Mouse (Mus musculus): ENCODE results near the gene Clcn7. TPM values are rescaled to one million over a fixed set of nuclear protein-coding genes. Genes with fewer than 3 reads are reported as not detected.
A peak's percentile ranks its signal among the peaks of the same experiment; 100 is the strongest.

Gene Clcn7
- total RNA-seq, 2 experiments from 2014 or later = 29.8 to 33.3 TPM

DNA sequence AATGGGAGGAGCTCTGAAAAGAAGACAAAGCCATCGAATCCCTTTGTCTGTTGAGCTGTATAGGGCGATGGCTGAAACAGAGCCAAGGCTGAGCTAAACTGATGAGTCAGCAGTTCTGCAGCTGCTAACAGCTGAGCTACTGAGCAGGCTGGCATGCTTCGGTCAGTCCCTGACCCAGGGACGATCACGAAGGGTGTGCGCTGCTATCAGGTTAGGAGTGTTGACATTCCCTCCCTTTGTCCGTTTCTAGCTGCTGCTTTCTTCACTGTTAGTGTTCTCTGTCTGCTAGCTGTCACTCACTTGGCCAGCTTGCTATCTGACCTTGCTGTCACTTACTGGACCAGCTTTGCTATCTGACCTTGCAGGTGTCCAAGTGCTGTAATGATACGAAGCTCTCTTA lies 6.1 kb upstream of the Clcn7 start:
- peak; percentile 63 for DNase-seq

DNA sequence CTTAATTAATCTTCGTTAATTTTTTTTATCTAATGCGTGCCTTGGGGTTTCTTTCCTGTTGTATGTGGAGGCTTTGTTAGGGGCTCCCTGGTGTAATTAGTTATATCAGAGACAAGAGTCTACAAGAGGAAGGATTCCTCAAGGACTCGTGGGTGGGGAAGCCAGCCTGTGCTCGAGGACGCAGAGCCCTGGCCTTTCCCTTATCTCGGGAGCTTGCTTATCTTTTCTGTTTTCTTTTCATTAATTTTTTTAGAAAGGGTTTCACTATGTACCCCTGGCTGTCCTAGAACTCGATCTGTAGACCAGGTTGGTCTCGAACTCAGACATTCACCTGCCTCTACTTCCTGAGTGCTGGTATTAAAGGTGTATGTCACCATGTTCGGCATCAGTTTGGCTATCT lies 5.5 kb upstream of the Clcn7 start:
- DNase-seq = peak; percentile 13

DNA sequence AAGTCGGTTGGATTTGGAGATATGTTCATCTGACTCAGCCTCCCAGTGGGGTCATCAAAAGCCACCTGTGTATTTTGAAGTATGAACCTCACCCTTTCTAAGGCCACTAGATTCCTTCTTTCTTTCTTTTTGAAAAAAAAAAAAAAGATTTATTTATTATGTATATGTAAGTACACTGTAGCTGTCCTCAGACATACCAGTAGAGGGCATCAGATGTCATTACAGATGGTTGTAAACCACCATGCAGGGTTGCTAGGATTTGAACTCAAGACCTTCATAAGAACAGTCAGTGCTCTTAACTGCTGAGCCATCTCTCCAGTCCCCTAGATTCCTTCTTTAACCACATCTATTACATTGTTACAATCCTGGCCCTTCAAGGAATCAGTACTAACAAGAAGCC lies 3.1 kb upstream of the Clcn7 start:
- no peak for DNase-seq

DNA sequence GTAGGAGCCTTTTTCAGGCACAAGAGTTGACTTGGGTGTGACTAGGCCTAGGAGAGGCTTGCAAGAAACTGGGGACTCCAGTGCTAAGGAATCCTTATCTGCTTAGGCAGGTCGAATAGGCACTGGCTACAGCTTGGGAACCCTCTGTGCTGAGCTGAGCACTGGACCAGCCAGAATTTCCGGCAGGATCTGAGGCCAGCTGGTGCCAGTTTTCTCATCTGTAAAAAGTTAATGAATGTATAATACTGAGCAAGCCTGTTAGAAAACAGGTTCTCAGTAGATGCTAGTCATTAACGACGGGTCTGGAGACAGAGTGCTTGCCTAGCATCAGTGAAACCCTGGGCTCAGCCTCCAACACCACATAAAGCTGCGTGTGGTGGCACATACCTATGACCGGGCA lies 2.4 kb downstream of the Clcn7 start:
- DNase-seq = no peak

DNA sequence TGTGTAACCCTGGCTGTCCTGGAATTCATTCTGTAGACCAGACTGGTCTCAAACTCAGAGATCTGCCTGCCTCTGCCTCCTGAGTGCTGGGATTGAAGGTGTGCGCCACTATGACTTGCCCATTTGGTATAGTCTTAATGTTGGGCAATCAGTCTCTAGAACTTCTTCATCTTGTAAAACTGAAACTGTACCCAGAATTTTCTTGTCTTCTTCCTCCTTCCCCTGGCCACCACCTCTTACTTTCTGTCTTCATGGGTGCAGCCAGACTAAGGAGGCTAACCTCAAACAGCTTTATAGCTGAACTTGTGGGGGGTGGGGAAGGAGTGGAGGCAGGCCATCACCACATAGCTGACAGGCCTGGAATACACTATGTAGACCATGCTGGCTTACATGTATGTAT lies 5.6 kb downstream of the Clcn7 start:
- DNase-seq = no peak

DNA sequence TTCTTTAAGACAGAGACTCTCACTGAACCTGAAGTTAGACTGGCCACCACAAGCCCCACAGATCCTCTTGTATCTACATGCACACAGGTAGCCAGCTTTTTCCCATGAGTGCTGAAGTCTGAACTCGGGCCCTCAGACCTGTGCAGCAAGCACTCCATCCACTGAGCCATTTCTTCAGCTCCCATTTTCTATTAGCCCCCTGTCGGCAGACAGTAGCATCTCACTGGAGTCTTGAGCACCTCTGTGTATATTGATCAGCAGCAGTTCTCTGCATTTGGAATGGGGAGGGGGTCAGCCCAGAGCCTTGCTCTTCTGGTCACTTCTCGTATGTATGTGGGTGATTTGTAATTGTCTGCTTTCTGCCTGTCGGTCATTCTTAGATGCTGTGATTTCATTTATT lies 6.8 kb downstream of the Clcn7 start:
- no peak for DNase-seq

DNA sequence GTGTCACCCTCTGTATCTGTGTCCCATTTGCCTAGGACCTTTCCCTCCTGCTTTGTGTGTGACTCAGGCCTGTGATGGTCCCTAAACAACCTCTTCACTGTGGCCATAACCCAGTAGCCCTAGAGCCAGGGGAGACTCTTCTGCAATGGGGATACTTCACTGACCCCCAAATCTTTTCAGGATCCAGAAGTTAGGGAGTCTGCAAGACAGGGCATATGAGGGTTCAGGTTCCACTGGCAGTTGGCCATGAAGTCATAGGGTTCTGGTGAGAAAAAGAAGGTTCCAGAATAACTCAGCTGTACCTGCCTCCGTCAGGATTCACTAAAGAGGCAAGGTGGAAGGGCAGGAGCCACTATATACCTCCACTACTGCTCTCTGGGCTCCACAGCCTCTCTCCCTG lies 29.0 kb downstream of the Clcn7 start, which contains the start of gene Ccdc154:
Ccdc154 (plus strand) TSS at position 301 of the 400 bp plus-strand sequence.
- no peak for DNase-seq

DNA sequence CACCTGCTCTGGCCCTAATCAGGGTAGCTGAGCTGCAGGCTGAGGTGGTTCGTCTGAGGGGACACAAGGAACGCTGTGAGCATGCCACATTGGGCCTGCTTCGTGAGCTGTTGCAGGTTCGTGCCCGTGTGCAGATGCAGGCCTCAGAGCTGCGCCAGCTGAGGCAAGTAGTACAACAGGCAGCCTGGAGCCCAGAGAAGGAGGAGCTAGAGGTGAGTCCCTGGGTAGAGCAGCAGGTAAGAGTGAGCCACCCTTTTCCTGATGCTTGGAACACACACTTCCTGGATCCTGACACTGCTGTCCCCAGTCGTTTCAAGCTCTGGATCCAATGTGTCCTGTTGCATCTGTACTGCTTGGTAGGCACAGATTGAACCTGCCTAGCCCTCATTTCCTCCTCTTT lies 30.2 kb downstream of the Clcn7 start:
- no peak for DNase-seq

DNA sequence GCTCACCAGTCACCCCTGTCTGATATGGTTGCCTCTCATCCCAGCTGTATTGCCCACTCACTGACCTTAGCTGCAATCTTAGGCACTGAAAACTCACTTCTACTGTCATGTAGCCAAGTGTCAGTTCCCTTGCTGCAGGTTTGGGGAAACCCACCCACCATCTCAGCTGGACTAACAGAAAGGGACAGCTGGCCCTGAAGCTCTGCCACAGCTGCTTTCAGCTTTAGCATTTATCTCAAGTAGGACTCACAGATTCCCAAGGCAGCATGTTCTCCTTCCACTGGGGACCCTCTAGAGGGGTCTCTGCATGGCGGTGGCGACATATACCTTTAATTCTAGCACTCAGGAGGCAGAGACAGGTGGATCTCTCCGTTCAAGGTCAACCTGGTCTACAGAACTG lies 31.6 kb downstream of the Clcn7 start:
- no peak for DNase-seq

DNA sequence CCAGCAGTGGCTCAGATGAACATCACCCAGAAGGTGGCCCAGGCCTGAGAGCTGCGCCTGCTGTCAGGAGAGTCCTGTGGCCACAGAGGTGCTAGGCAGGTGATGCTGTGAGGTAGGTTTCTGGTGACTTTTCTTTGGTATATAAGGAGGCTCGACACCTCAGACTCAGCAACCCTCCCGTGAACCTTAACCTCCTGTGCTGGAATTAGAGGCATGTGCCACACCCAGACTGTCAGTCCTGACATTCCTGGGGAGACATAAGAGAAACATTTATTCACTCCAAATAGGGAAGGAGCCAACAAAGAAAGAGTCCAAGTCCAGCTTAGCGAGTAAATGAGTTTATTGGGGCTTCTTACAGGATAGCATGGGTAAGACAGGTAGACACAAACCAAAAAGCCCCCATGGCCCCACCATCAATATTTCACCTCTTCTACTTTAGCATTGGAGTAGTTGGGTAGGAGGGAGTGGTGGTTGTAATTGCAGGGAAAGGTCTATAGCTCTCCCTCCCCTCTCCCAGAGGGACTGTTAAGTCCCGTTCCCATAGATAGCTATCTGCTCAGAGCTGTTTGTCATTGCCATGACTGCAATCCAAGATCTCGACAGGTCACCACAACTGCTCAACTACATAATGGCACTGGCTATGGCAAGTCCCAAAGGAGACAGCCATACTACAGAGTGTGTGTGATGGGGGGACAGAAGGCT lies 32.9 kb downstream of the Clcn7 start:
- DNase-seq = no peak

DNA sequence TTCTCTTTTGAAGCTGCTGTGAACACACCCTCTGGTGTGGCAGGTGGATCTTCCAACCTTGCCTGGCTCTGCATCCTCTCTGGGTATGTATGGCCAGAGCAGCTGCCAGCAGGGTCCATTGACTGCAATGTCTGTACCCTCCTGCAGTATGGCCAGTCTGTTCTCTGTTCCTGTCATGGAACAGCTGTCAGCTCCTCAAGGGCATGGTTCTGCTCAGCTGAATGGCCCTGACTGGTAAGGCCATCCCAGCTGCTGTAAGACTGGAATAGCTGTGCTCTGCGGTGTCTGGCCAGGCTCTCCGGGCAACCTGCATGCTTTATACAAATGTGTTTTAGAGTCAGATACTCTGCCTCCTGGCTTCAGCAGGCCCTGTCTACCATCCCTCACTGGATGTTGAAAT lies 36.5 kb downstream of the Clcn7 start:
- peak; percentile 20 for DNase-seq

DNA sequence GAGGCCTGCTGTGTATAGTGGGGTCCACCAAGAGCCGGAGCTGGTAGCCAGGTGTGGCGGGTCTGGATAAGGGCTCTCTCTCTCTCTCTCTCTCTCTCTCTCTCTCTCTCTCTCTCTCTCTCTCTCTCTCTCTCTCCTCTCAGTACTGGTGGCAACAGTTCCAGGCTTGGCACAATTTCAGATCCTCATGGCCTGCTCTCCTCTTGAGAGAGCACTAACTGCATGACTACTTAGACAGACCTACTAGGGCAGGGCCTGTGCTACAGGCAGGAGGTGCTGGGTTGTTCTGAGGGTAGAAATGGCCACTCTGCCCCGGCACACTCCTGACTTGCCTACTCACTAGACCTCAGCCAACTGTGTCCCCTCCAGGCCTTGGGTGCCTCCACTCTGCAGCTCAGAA lies 39.4 kb downstream of the Clcn7 start:
- DNase-seq = no peak

DNA sequence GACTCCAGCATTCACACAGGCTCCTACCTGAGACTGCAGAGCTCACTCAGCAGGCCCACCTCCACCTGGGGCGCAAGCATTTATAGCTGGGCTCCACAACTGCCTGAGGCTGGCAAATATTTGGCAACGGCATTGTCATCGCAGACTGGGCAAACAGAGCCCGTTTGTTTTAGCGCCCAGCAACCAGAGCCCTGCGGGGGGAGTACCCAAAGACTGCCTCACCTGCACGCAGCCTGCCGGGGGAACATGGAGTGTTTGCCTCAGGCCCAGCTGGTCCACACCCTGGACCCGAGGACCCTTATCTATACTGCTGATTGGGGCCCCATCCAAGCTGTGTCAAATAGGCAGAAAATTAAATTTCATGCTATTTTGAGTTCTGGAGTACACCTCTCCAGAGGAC lies 42.2 kb downstream of the Clcn7 start, which contains the start of gene Gm38655:
Gm38655 (minus strand) TSS at position 61 of the 400 bp plus-strand sequence.
- DNase-seq = no peak

DNA sequence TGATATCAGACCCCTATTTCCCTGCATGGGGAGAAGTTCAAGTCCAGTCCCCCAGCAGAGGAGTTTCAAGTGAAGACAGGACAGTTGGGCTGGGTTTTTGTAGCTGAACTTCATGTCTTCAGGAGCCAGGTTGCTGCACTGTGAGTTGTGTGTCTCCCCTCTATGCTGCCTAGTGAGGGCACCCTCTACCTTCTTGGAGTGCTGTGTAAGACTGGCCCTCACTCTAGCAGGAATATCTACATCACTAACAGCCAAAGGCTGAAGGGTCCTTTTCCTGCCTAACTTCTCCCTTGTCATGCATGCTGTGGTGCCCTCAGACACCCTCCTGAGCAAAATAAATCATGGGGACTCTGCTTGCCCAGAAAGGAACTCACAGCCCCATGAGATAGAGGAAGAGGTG lies 50.0 kb downstream of the Clcn7 start:
- no peak for DNase-seq

DNA sequence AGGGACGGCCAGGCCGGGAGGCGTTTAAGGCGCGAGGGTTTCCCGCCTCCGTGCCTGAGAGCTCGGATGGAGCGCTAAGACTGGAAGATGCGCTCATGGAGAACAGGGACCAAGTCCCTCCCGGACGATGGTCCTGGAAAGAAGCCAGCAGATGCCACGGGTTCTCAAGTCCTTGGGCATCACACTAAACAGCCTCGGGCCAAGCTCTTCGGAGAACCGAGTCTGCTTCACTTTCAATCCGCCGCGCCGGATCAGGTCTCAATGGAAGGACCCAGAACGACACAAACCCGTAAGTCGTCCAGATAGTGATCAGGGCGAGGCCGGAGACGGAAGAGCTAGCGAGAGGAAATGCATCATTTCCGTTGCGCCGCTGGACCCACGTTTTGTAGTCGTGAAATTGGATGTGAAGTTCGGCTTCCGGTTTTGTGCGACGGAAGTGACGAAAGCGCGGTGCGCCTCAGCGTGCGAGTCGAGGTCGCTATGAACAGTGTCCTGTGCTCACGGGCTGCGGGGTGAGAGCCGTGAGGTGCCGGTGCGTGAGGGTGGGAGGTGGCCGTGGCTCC lies 51.0 kb downstream of the Clcn7 start, which contains the start of gene BC003965:
BC003965 (plus strand) TSS at position 426 of the 563 bp plus-strand sequence.
- DNase-seq = peak; percentile 98

DNA sequence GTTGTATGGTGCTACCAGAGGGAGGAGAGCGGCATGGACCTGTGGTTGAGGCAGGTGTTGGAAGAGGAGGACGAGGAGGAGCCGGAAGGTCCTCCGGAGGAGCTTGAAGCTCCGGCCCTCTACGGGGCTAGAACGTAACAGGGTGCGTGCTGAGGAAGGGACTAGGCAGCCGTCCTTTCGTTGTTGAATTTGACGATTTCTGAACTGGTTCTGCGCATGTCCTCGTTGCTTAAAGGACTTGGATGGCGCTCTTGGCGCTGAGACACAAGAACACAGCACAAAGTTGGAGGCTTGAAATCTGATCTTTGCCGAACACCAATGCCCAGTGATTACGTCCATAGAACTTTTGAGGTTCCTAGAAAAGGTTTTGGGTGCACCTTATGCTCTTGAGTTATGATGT lies 51.8 kb downstream of the Clcn7 start:
- no peak for DNase-seq

DNA sequence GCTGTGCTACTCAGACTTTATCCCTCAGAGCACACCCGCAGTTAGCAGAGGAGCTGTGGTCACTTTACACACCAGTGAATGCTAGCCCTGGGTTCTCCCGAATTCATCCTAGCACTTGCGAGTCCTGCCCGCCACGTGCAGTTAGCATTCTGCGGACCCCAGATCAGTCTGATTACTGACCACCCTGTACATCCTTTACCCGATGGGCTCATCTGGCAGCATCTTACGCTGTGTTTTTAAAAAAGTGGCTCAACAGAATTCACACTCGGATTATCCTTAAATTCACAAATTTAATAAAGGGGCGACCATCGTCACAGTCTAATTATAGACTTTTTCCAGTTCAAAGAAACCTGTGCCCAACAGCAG lies 54.6 kb downstream of the Clcn7 start:
- peak; percentile 17 for DNase-seq

DNA sequence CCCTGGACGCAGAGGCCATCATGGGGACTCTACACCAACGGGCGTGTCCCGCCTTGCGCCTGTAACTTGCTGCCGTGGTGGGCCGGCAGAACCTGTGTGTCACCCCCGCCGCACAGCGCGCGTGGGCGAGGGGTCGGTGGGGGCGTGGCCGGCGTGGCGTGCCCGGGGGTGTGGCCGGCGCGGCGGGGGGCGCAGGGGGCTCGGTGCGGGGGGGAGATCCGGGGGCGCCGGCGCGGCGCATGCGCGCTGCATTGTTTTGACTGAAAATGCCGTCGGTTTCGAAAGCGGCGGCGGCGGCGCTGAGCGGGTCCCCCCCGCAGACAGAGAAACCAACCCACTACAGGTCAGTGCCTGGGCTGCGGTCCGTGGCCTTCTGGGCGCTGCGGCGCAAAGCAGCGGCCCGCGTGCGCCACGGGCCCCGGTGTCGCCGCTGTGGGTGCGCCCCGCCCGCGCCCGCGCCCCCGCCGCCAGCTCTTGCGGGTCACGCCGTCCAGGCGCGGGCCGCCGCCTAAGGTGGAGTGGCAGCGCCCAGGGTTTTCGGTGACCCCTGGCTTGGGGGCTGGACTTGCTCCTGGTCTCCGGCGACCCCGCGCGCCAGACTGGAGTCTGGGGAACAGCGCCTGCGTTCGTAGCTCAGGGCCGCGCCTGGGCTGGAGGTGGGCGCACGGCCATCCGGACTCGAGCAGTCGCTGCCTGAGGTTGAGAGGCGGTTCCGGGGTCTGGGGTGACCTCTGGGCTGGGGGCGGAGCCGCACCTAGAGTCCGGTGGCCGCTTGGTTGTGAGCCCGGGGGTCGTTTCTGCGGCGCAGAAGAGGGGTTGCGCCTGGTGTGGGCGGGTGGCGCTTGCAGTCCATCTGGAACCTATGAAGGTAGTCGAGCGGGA lies 55.2 kb downstream of the Clcn7 start, which contains the start of gene Unkl:
Unkl (plus strand) TSS at position 248 of the 882 bp plus-strand sequence.
- peak; percentile 89 for DNase-seq

DNA sequence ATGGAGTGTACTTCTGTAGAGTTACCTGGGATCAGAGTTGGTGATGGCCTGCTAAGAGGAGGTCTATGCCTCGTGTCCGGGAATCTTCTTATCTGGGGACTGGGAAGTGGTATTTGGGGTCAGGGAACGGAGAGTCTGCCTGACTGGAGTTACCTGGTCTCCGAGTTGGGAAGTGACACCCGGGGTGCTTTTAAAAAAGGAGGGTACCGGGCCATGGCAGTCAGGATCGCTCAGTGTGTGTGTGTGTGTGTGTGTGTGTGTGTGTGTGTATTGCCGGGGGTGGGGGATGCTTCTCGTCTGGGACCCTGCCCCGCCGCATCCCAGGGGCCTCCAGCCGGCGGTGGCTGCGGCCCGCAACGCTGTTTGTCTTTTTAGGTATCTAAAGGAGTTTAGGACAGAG lies 55.9 kb downstream of the Clcn7 start:
- no peak for DNase-seq

DNA sequence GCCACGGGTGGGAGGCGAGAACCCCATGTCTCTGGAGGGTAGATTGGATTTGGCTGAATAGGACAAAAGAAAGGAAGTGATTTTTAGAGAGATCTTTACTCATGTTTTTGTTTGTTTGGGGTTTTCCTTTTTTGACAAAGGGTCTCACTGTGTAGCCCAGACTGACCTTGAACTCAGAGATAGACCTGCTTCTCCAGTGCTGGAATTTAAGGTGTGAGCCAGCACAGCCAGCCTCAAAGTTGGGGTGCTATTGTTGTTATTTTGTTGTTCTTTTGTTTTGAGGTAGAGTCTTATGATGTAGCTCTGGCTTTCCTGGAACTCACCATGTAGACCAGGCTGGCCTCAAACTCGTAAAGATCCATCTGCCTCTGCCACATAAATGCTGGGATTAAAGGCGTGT lies 69.2 kb downstream of the Clcn7 start:
- DNase-seq = no peak

DNA sequence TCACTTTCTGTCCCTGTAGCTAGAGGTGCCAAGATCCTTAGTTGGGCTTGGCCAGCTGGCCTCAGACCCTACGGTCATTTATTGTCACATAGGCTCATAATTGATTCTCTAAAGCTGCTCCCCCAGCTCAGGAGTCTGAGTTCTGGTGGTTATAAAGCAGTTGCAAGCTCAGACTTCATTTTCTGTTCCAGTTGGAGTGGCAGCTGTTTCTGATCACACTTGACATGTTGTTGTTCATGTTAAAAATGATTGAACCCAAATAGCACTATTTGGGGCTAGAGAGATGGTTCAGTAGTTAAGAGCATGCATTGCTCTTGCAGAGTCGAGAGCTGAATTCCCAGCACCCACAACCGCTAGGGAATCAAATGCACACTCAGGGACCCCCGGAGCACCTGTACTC lies 76.8 kb downstream of the Clcn7 start:
- no peak for DNase-seq

DNA sequence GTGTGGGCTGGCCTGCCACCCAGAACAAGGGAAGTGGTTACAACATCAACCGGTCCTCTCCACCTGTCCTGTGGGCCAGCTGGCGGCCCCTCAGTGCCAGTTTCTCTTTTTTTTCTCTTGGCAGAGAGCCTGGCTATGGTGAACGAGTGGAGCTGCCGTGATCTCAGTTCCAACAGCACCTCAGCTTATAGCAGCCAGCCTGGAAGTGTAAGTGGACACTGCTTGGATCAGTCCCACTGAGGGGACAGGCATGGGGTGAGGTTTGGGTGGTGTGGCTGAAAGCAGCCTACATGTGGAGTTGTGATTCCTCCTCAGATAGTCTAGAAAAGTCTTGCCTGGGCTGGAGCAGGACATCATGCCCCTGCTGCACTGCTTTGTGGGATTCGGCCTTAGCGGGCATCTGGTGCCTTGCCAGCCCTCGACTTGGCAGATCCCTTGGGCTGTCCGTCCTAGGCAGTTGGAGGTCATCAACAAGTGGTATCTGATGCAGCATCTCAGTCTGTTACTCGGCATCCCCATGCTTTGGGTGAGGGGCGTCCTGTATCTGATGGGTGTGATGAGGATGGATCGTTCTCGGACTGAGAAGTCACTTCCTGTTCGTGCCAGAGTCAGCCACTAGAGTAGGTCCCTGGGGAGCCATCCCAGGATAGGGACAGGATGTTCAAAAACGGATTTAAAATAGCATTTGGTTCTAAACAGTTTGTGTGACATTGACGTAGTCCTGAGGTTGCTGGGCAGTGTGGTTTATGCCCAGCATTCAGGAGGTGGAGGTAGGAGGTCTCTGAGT lies 77.7 kb downstream of the Clcn7 start:
- DNase-seq = peak; percentile 15

Data from adrenal gland, postnatal 10 days (tissue).